Mouse (Mus musculus): ENCODE measurements around the gene Gpm6b. TPM values are rescaled to one million over a fixed set of nuclear protein-coding genes. Genes with fewer than 3 reads are reported as not detected.

The Gpm6b gene
- polyA plus RNA-seq, 1 experiment from 2014 or later, result 12.4 TPM

Other genes starting within 250 kb of the Gpm6b start
- gene Gemin8, start 68.5 kb upstream of the Gpm6b start, polyA plus RNA-seq (2014; fragmentation: Nextera tagmentation; extraction: Ambion mirVana), result 14.0 and 15.1 TPM in 2 replicates
- gene Trappc2, start 201.7 kb downstream of the Gpm6b start, polyA plus RNA-seq (2014; fragmentation: Nextera tagmentation; extraction: Ambion mirVana), result 17.1 and 17.3 TPM in 2 replicates
- gene Ofd1, start 201.8 kb downstream of the Gpm6b start, polyA plus RNA-seq (2014; fragmentation: Nextera tagmentation; extraction: Ambion mirVana), result 9.2 and 9.3 TPM in 2 replicates
- gene Rab9, start 241.0 kb downstream of the Gpm6b start, polyA plus RNA-seq (2014; fragmentation: Nextera tagmentation; extraction: Ambion mirVana), result 52.6 and 56.8 TPM in 2 replicates